Mouse (Mus musculus): Measurements from ENCODE around the gene Prtg. TPM values are rescaled to one million over a fixed set of nuclear protein-coding genes. Genes with fewer than 3 reads are reported as not detected.

The Prtg gene
- total and polyA plus RNA-seq, 2 experiments from 2014 or later = 0.32 to 0.93 TPM

GRCm38 (mm10) chr9:72806146-72806545 lies 528 bp upstream of the Prtg start:
- no peak for TF ChIP-seq CTCF (IDR thresholded peaks at IDR 0.05)
- no peak overlapping the region for H3K27ac ChIP-seq (ENCODE audit: low read depth, low read length)
- WGBS = 8% methylated on average over 14 of the region's 14 CpGs
- H3K27me3 ChIP-seq (ENCODE audit: insufficient read depth, low read length) = peaks cover 18% of the 10 kb centered on the region; the same call in 1 of the 2 replicates
- DNase-seq (ENCODE audit: low spot score) = peak; percentile 17
- ATAC-seq (ENCODE audit: low FRiP score) = no peak
- peak overlapping the region; percentile 100 for H3K4me2 ChIP-seq (ENCODE audit: low read depth, low read length, poor library complexity, severe bottlenecking)
- peaks cover 6% of the 10 kb centered on the region; the same call in 1 of the 2 replicates for H3K4me1 ChIP-seq (ENCODE audit: insufficient read depth, low read length)
- H3K9me3 ChIP-seq (ENCODE audit: low read length) = no peaks in the 10 kb centered on the region
- no peak overlapping the region for H3K9ac ChIP-seq (replicated peaks; ENCODE audit: low read length, poor library complexity, severe bottlenecking)
- peak overlapping the region; percentile 68; the same call in 1 of the 2 replicates for H3K4me3 ChIP-seq (ENCODE audit: low read depth, low read length)
- no peaks in the 10 kb centered on the region for H3K36me3 ChIP-seq (ENCODE audit: insufficient read depth, low read length)

- Histone ChIP-seq H3K27me3 (ENCODE audit: insufficient read depth, low read length) (peaks cover 19% of the 10 kb centered on the region; the same call in 1 of the 2 replicates), H3K4me3 (ENCODE audit: low read depth, low read length) (peak overlapping the region; percentile 68), H3K27ac (ENCODE audit: low read depth, low read length) (no peak overlapping the region), H3K9me3 (ENCODE audit: low read length) (no peaks in the 10 kb centered on the region), H3K9ac (replicated peaks; ENCODE audit: low read length, poor library complexity, severe bottlenecking) (peak overlapping the region; percentile 55), H3K4me2 (ENCODE audit: low read depth, low read length, poor library complexity, severe bottlenecking) (peak overlapping the region; percentile 100), H3K4me1 (ENCODE audit: insufficient read depth, low read length) (peaks cover 6% of the 10 kb centered on the region; the same call in 1 of the 2 replicates), H3K36me3 (ENCODE audit: insufficient read depth, low read length) (no peaks in the 10 kb centered on the region)
- TF ChIP-seq CTCF (IDR thresholded peaks at IDR 0.05) = peak; percentile 35
- under 1% methylated on average over 42 of the region's 52 CpGs for WGBS
- peak; percentile 78 for ATAC-seq (ENCODE audit: low FRiP score)
- peak; percentile 69 for DNase-seq (ENCODE audit: low spot score)
Measured at GRCm38 (mm10) chr9:72807420-72808005, 839 bp downstream of the Prtg start.

GRCm38 (mm10) chr9:72808176-72808575 lies 1.5 kb downstream of the Prtg start:
- Histone ChIP-seq H3K4me3 (ENCODE audit: low read depth, low read length) (peak overlapping the region; percentile 68; the same call in 1 of the 2 replicates), H3K9ac (replicated peaks; ENCODE audit: low read length, poor library complexity, severe bottlenecking) (no peak overlapping the region), H3K4me1 (ENCODE audit: insufficient read depth, low read length) (peaks cover 6% of the 10 kb centered on the region; the same call in 1 of the 2 replicates), H3K27ac (ENCODE audit: low read depth, low read length) (no peak overlapping the region), H3K4me2 (ENCODE audit: low read depth, low read length, poor library complexity, severe bottlenecking) (peak overlapping the region; percentile 100), H3K9me3 (ENCODE audit: low read length) (no peaks in the 10 kb centered on the region), H3K36me3 (ENCODE audit: insufficient read depth, low read length) (no peaks in the 10 kb centered on the region), H3K27me3 (ENCODE audit: insufficient read depth, low read length) (peaks cover 19% of the 10 kb centered on the region; the same call in 1 of the 2 replicates)
- DNase-seq (ENCODE audit: low spot score) (no peak), ATAC-seq (ENCODE audit: low FRiP score) (no peak)
- no peak for TF ChIP-seq CTCF (IDR thresholded peaks at IDR 0.05)
- 1% methylated on average over 6 of the region's 6 CpGs for WGBS

GRCm38 (mm10) chr9:72808586-72808985 lies 1.9 kb downstream of the Prtg start:
- H3K9ac ChIP-seq (replicated peaks; ENCODE audit: low read length, poor library complexity, severe bottlenecking) = no peak overlapping the region
- DNase-seq (ENCODE audit: low spot score) (no peak), ATAC-seq (ENCODE audit: low FRiP score) (no peak)
- no peak overlapping the region for H3K27ac ChIP-seq (ENCODE audit: low read depth, low read length)
- no peaks in the 10 kb centered on the region for H3K36me3 ChIP-seq (ENCODE audit: insufficient read depth, low read length)
- 21% methylated on average over 3 of the region's 3 CpGs for WGBS
- H3K9me3 ChIP-seq (ENCODE audit: low read length) = no peaks in the 10 kb centered on the region
- peaks cover 6% of the 10 kb centered on the region; the same call in 1 of the 2 replicates for H3K4me1 ChIP-seq (ENCODE audit: insufficient read depth, low read length)
- H3K27me3 ChIP-seq (ENCODE audit: insufficient read depth, low read length) = peaks cover 19% of the 10 kb centered on the region; the same call in 1 of the 2 replicates
- no peak overlapping the region for H3K4me2 ChIP-seq (ENCODE audit: low read depth, low read length, poor library complexity, severe bottlenecking)
- no peak for TF ChIP-seq CTCF (IDR thresholded peaks at IDR 0.05)
- H3K4me3 ChIP-seq (ENCODE audit: low read depth, low read length) = no peak overlapping the region

- H3K9me3 ChIP-seq (ENCODE audit: low read length) = no peaks in the 10 kb centered on the region
- H3K27ac ChIP-seq (ENCODE audit: low read depth, low read length) = no peak overlapping the region
- 69% methylated on average over 2 of the region's 2 CpGs for WGBS
- peaks cover 17% of the 10 kb centered on the region; the same call in 1 of the 2 replicates for H3K27me3 ChIP-seq (ENCODE audit: insufficient read depth, low read length)
- H3K4me3 ChIP-seq (ENCODE audit: low read depth, low read length) = no peak overlapping the region
- ATAC-seq (ENCODE audit: low FRiP score) = no peak
- no peak for TF ChIP-seq CTCF (IDR thresholded peaks at IDR 0.05)
- no peak for DNase-seq (ENCODE audit: low spot score)
- H3K9ac ChIP-seq (replicated peaks; ENCODE audit: low read length, poor library complexity, severe bottlenecking) = no peak overlapping the region
- no peak overlapping the region for H3K4me2 ChIP-seq (ENCODE audit: low read depth, low read length, poor library complexity, severe bottlenecking)
- peaks cover 6% of the 10 kb centered on the region; the same call in 1 of the 2 replicates for H3K4me1 ChIP-seq (ENCODE audit: insufficient read depth, low read length)
- no peaks in the 10 kb centered on the region for H3K36me3 ChIP-seq (ENCODE audit: insufficient read depth, low read length)
Measured at GRCm38 (mm10) chr9:72809077-72809476, 2.4 kb downstream of the Prtg start.

GRCm38 (mm10) chr9:72810607-72811006 lies 3.9 kb downstream of the Prtg start:
- no peak overlapping the region for H3K4me2 ChIP-seq (ENCODE audit: low read depth, low read length, poor library complexity, severe bottlenecking)
- H3K27me3 ChIP-seq (ENCODE audit: insufficient read depth, low read length) = peaks cover 16% of the 10 kb centered on the region; the same call in 1 of the 2 replicates
- H3K9ac ChIP-seq (replicated peaks; ENCODE audit: low read length, poor library complexity, severe bottlenecking) = no peak overlapping the region
- no peaks in the 10 kb centered on the region for H3K9me3 ChIP-seq (ENCODE audit: low read length)
- H3K4me1 ChIP-seq (ENCODE audit: insufficient read depth, low read length) = peaks cover 6% of the 10 kb centered on the region; the same call in 1 of the 2 replicates
- H3K27ac ChIP-seq (ENCODE audit: low read depth, low read length) = no peak overlapping the region
- no peaks in the 10 kb centered on the region for H3K36me3 ChIP-seq (ENCODE audit: insufficient read depth, low read length)
- no peak for ATAC-seq (ENCODE audit: low FRiP score)
- 73% methylated on average over 5 of the region's 5 CpGs for WGBS
- DNase-seq (ENCODE audit: low spot score) = no peak
- H3K4me3 ChIP-seq (ENCODE audit: low read depth, low read length) = no peak overlapping the region
- TF ChIP-seq CTCF (IDR thresholded peaks at IDR 0.05) = no peak

Measured in midbrain, postnatal 0 days (tissue).